Mouse (Mus musculus) MEL (cell line): Measurements from ENCODE around the gene Wdr46. TPM values are rescaled to one million over a fixed set of nuclear protein-coding genes. Genes with fewer than 3 reads are reported as not detected.
"Not testable (repeated sequence)": the region's sequence is repeated elsewhere in the genome, so short reads cannot be mapped to it uniquely, and the experiment has no call there.

Experiments used
- DNase-seq: peaks from one replicate; pipeline ENCODE4 v3.0.0; 2011; ENCODE audit warnings: low read depth, low spot score
- H3K27ac ChIP-seq: 2 replicates; pipeline ENCODE4 v1.5.1; 2012; ENCODE audit warnings: low read depth, mild to moderate bottlenecking, control low read depth, low read length, moderate library complexity; ENCODE audit not compliant: control insufficient read depth
- H3K27me3 ChIP-seq, 2 experiments: fragments of 150-350 bp in 1 of 2; sonication (generic) in 1 of 2; 2 replicates each; pipeline ENCODE4 v1.6.1; 2012; ENCODE audit warnings: low read length in 2 of 2, mild to moderate bottlenecking in 2 of 2, improper control_type of control experiment in 1 of 2, moderate library complexity in 1 of 2; ENCODE audit not compliant: insufficient read depth in 2 of 2, control insufficient read depth in 1 of 2
- H3K36me3 ChIP-seq, 2 experiments: 2 replicates each; pipeline ENCODE4 v1.6.1; 2012 to 2014; ENCODE audit warnings: low read length in 2 of 2, improper control_type of control experiment in 1 of 2, inconsistent platforms in 1 of 2, mild to moderate bottlenecking in 1 of 2; ENCODE audit not compliant: insufficient read depth in 2 of 2, control insufficient read depth in 1 of 2
- H3K4me1 ChIP-seq, 2 experiments: fragments of 150-350 bp in 1 of 2; sonication (generic) in 1 of 2; 2 replicates each; pipeline ENCODE4 v1.6.1; 2012; ENCODE audit warnings: low read length in 2 of 2, improper control_type of control experiment in 1 of 2, mild to moderate bottlenecking in 1 of 2; ENCODE audit not compliant: insufficient read depth in 2 of 2, control insufficient read depth in 1 of 2
- H3K4me3 ChIP-seq, 2 experiments: fragments of 150-350 bp in 1 of 2; sonication (generic) in 1 of 2; 2 replicates each; pipeline ENCODE4 v1.5.1; 2012; ENCODE audit warnings: low read depth in 2 of 2, low read length in 2 of 2, mild to moderate bottlenecking in 2 of 2, moderate library complexity in 2 of 2, control low read depth in 1 of 2, improper control_type of control experiment in 1 of 2; ENCODE audit not compliant: control insufficient read depth in 1 of 2, insufficient read depth in 1 of 2
- H3K79me2 ChIP-seq: 2 replicates; pipeline ENCODE4 v1.6.1; 2012; ENCODE audit warnings: mild to moderate bottlenecking, low read length, moderate library complexity; ENCODE audit not compliant: control insufficient read depth, poor library complexity, insufficient read depth
- H3K9ac ChIP-seq: 2 replicates; pipeline ENCODE4 v1.6.1; 2012; ENCODE audit warnings: low read depth, mild to moderate bottlenecking, control low read depth, low read length, moderate library complexity; ENCODE audit not compliant: control insufficient read depth, poor library complexity, severe bottlenecking
- H3K9me3 ChIP-seq: fragments of 150-350 bp; sonication (generic); replicated peaks from 2 replicates; pipeline ENCODE4 v1.6.1; 2012; ENCODE audit warnings: mild to moderate bottlenecking, low read length, improper control_type of control experiment, moderate library complexity; ENCODE audit not compliant: insufficient read depth
- CTCF ChIP-seq, 3 experiments: IDR thresholded peaks in 2 of 3; conservative IDR thresholded peaks in 1 of 3; 2 replicates each; pipeline ENCODE4 v1.5.1; 2011 to 2012; ENCODE audit warnings: low read length in 3 of 3, low read depth in 2 of 3, mild to moderate bottlenecking in 2 of 3, improper control_type of control experiment in 1 of 3, inconsistent platforms in 1 of 3, mixed read lengths in 1 of 3, moderate library complexity in 1 of 3; ENCODE audit not compliant: control insufficient read depth in 1 of 3, insufficient read depth in 1 of 3, poor library complexity in 1 of 3, severe bottlenecking in 1 of 3
- EP300 ChIP-seq, 2 experiments: IDR thresholded peaks; 2 replicates each; pipeline ENCODE4 v1.6.1; 2011; ENCODE audit warnings: improper control_type of control experiment in 2 of 2, low read length in 2 of 2, low read depth in 1 of 2, mild to moderate bottlenecking in 1 of 2
- ETS1 ChIP-seq: IDR thresholded peaks from 2 replicates; pipeline ENCODE4 v1.6.1; 2012; ENCODE audit warnings: low read depth, mild to moderate bottlenecking, inconsistent platforms, low read length, improper control_type of control experiment, moderate library complexity
- GATA1 ChIP-seq: IDR thresholded peaks from 2 replicates; pipeline ENCODE4 v1.6.1; 2011; ENCODE audit warnings: low read depth, low read length, improper control_type of control experiment
- MAZ ChIP-seq: IDR thresholded peaks from 2 replicates; pipeline ENCODE4 v1.6.1; 2012; ENCODE audit warnings: low read depth, mild to moderate bottlenecking, inconsistent platforms, low read length, improper control_type of control experiment
- POLR2A ChIP-seq, 2 experiments: IDR thresholded peaks; 2 replicates each; pipeline ENCODE4 v1.6.1; 2011 to 2012; ENCODE audit warnings: low read length in 2 of 2, mild to moderate bottlenecking in 2 of 2, control low read depth in 1 of 2, improper control_type of control experiment in 1 of 2, low read depth in 1 of 2, moderate library complexity in 1 of 2; ENCODE audit not compliant: control insufficient read depth in 1 of 2, insufficient read depth in 1 of 2, poor library complexity in 1 of 2
- SIN3A ChIP-seq: IDR thresholded peaks from 2 replicates; pipeline ENCODE4 v1.6.1; 2012; ENCODE audit warnings: low read length, improper control_type of control experiment, inconsistent platforms
- TCF12 ChIP-seq: IDR thresholded peaks from 2 replicates; pipeline ENCODE4 v1.6.1; 2014; ENCODE audit warnings: low read depth, mild to moderate bottlenecking, inconsistent platforms, low read length, improper control_type of control experiment, moderate library complexity
- ZNF384 ChIP-seq: IDR thresholded peaks from 2 replicates; pipeline ENCODE4 v1.6.1; 2012; ENCODE audit warnings: low read depth, mild to moderate bottlenecking, inconsistent platforms, low read length, improper control_type of control experiment
- polyA plus RNA-seq, 2 experiments: library from polyadenylated mRNA; stranded (reverse) in 1 of 2; unstranded in 1 of 2; fragments of >175 nt in 1 of 2; fragments of >200 nt in 1 of 2; gene quantifications; 2 replicates each; pipeline versions ENCODE4 v1.2.1 to v1.2.4; 2012; ENCODE audit warnings: low replicate concordance in 2 of 2, low read depth in 1 of 2; ENCODE audit not compliant: insufficient read length in 2 of 2, insufficient read depth in 1 of 2, missing spikeins in 1 of 2
- total RNA-seq: library from RNA; depleted of rRNA; stranded (reverse); fragments of 300-350 nt; gene quantifications from 2 replicates; pipeline ENCODE4 v1.2.3, GENCODE M21; 2012

The Wdr46 gene
- total and polyA plus RNA-seq, 3 experiments, result 100 to 131 TPM; not detected in 1

GRCm38 (mm10) chr17:33902079-33902478 lies 38.4 kb upstream of the Wdr46 start:
- no peaks in the 10 kb centered on the region for H3K79me2 ChIP-seq
- H3K27me3 ChIP-seq, result no peaks in the 10 kb centered on the region
- H3K9ac ChIP-seq, result peak overlapping the region; percentile 17; the same call in 1 of the 2 replicates
- peak overlapping the region; percentile 55 for H3K27ac ChIP-seq
- peaks cover 21 to 47% of the 10 kb centered on the region in 2 experiments for H3K4me1 ChIP-seq
- peaks cover 0 to 30% of the 10 kb centered on the region in 2 experiments; a peak in 2 of 4 replicates for H3K36me3 ChIP-seq
- no peaks in the 10 kb centered on the region for H3K9me3 ChIP-seq
- DNase-seq, result no peak
- H3K4me3 ChIP-seq, result peak overlapping the region in 1 of 2 experiments; percentile 45; a peak in 2 of 4 replicates
- TF ChIP-seq EP300 (IDR thresholded peaks at IDR 0.05; ENCODE audit: low read depth in 1 of 2, low read length in 2 of 2) (0 out of 4 replicates have a peak, but pooled peaks of 1 of the 2 experiments have one; percentile 27), SIN3A (0 out of 2 replicates have a peak, but pooled peaks have one; percentile 28), TCF12 (0 out of 2 replicates have a peak, but pooled peaks have one; percentile 13), ZNF384 (peak; percentile 67), GATA1 (no peak)

- no peaks in the 10 kb centered on the region for H3K79me2 ChIP-seq
- 0 out of 2 replicates have a peak overlapping the region, but pooled peaks have one; percentile 11 for H3K9ac ChIP-seq
- peak overlapping the region in 1 of 2 experiments; percentile 45; a peak in 2 of 4 replicates for H3K4me3 ChIP-seq
- H3K4me1 ChIP-seq, result peaks cover 19 to 47% of the 10 kb centered on the region in 2 experiments
- H3K27ac ChIP-seq, result peak overlapping the region; percentile 73
- H3K9me3 ChIP-seq, result no peaks in the 10 kb centered on the region
- DNase-seq, result peak; percentile 79
- no peaks in the 10 kb centered on the region for H3K27me3 ChIP-seq
- no peak for TF ChIP-seq CTCF (IDR thresholded peaks at IDR 0.05 in 2 of 3, conservative IDR thresholded peaks at IDR 0.05 in 1 of 3; ENCODE audit: control insufficient read depth in 1 of 3, insufficient read depth in 1 of 3, low read depth in 2 of 3, low read length in 3 of 3, poor library complexity in 1 of 3, severe bottlenecking in 1 of 3)
- TF ChIP-seq GATA1, result 0 out of 2 replicates have a peak, but pooled peaks have one; percentile 9
- TF ChIP-seq MAZ, result 0 out of 2 replicates have a peak, but pooled peaks have one; percentile 21
- TF ChIP-seq EP300 (IDR thresholded peaks at IDR 0.05; ENCODE audit: low read depth in 1 of 2, low read length in 2 of 2), result peak in 1 of 2 experiments; percentile 43; a peak in 1 of 4 replicates
- TF ChIP-seq ETS1, result peak; percentile 24; the same call in 1 of the 2 replicates
- TF ChIP-seq ZNF384, result peak; percentile 3; the same call in 1 of the 2 replicates
- H3K36me3 ChIP-seq, result peaks cover 0 to 30% of the 10 kb centered on the region in 2 experiments; a peak in 2 of 4 replicates
These were observed 38.0 kb upstream of the Wdr46 start for GRCm38 (mm10) chr17:33902491-33902890.

- DNase-seq, result peak; percentile 77
- not testable (repeated sequence) for H3K9me3 ChIP-seq, H3K27me3 ChIP-seq, H3K79me2 ChIP-seq
- peak overlapping the region; percentile 24 for H3K9ac ChIP-seq
- peak overlapping the region; percentile 73 for H3K27ac ChIP-seq
- peaks cover 13 to 38% of the 10 kb centered on the region in 2 experiments for H3K4me1 ChIP-seq
- H3K36me3 ChIP-seq, result peaks cover 0 to 25% of the 10 kb centered on the region in 2 experiments; a peak in 2 of 4 replicates
- H3K4me3 ChIP-seq, result peak overlapping the region in 1 of 2 experiments; percentile 6; a peak in 1 of 4 replicates
- peak in 1 of 2 experiments; percentile 37; a peak in 1 of 4 replicates for TF ChIP-seq POLR2A (IDR thresholded peaks at IDR 0.05; ENCODE audit: control insufficient read depth in 1 of 2, insufficient read depth in 1 of 2, low read depth in 1 of 2, low read length in 2 of 2, poor library complexity in 1 of 2)
These were observed 36.4 kb upstream of the Wdr46 start for GRCm38 (mm10) chr17:33903911-33904651.

- H3K27ac ChIP-seq, H3K9ac ChIP-seq, DNase-seq, H3K79me2 ChIP-seq, H3K27me3 ChIP-seq, H3K9me3 ChIP-seq, H3K4me3 ChIP-seq: not testable (repeated sequence)
- Histone ChIP-seq H3K4me1 (peaks cover 13 to 38% of the 10 kb centered on the region in 2 experiments), H3K36me3 (peaks cover 0 to 25% of the 10 kb centered on the region in 2 experiments; a peak in 2 of 4 replicates)
These were observed 35.6 kb upstream of the Wdr46 start, which contains the start of gene Platr17 for GRCm38 (mm10) chr17:33904835-33905234. Gene Platr17 (plus strand): TSS chr17:33905135.
